Mouse (Mus musculus) layer of hippocampus, adult 18-20 months (tissue): ENCODE measurements at regions not wholly inside any gene's neighbourhood (a gene's known extent, or its start where the extent isn't known, plus 50 kb on each side); places are given as distances from the start of the nearest gene placed in this dataset.

Experiments
- DNase-seq, 2 experiments: peaks; one replicate each; pipeline ENCODE4 v3.0.0; 2022; ENCODE audit warnings: low spot score in 2 of 2

DNA sequence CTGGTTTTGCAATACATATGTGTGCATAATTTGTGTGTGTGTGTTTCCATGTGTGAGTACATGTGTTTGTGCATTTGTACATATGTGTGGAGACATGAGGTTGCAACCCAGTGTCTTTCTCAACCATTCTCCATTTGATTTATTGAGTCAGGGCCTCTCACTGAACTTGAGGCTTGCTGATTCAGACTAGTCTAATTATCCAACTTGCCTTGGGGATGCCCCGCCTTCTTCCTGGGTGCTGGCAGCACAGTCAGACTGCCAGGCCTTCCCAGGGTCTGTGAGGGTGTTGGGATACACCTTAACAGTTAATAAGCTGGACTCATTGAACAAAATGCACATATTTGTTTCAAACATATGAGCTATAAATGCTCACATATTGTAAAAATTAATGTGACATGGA lies 56.1 kb upstream of the Pde7b start:
- DNase-seq: no peak

DNA sequence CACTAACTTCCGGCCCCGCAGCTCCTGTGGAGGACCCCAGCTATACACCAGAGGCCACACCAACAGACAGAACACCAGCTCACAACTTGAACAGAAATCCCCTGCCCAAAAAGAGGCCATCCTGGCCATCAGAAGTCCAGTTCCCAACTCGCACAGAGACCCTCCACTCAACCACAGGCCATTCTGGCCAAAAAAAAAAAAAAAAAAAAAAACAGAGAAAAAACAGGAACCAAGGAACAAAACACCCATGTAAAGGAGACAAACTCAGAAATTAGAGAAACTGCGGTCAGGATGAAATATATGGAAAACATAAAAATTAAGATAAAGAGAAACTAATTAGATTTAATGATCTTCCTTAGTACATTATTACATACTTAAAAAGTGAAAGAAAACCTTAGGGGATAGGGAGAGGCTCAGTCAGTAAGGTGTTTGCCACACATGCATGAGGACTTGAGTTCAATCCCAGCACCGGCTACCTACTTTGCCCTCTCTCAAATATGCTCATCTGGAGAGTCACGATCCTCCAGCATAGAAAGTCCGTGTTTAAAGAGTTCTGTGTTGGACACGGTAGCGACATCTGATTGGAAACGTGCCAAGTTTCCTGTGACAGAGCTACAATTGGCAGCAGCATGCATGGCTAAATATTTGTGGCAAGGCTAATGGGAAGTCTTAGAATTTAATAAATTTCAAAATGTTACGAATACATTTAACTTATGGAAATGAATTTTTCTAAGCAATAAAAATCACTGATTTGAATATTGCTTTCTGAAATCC lies 51.9 kb upstream of the Pde7b start:
- DNase-seq: no peak

DNA sequence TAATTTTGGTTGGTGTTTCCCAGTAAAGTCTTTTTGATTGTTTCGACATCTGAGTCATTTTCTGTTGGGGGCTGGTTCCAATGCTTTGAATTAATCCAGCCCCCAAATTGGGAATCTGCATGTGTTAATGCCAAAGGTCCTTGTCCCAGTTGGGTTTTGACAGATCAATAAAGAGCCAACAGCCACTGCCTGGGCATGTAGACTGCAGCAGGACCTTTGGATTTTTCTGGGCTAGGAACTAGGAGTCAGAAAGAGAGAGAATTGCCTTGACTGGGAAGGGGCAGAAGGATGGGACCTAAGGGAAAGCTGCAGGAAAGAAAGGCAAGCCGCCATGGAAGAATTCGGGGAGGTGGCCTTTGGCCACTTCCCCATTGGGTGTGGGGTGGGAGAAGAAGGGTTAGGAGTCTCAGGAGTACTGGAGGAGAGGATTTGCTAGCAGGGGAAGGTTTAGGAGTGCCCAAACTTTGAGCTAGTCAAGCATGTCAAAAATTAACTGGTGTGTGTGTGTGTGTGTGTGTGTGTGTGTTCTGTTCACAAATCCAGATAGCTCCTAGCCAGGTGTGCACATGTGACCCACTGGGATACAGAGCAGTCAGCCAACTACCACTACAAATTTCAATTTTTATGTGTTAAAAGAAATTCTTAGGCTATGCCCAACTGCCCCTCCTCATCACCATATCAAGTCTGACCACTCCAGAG lies 51.0 kb upstream of the Pde7b start:
- DNase-seq: no peak
